Mouse (Mus musculus) skeletal muscle tissue, adult 2 months (tissue): Measurements from ENCODE around the gene Pagr1a.

Source experiments
- DNase-seq: peaks from one replicate; pipeline ENCODE4 v3.0.0-alpha.2; 2012; ENCODE audit warnings: low read depth, low spot score

Pagr1a gene

DNA sequence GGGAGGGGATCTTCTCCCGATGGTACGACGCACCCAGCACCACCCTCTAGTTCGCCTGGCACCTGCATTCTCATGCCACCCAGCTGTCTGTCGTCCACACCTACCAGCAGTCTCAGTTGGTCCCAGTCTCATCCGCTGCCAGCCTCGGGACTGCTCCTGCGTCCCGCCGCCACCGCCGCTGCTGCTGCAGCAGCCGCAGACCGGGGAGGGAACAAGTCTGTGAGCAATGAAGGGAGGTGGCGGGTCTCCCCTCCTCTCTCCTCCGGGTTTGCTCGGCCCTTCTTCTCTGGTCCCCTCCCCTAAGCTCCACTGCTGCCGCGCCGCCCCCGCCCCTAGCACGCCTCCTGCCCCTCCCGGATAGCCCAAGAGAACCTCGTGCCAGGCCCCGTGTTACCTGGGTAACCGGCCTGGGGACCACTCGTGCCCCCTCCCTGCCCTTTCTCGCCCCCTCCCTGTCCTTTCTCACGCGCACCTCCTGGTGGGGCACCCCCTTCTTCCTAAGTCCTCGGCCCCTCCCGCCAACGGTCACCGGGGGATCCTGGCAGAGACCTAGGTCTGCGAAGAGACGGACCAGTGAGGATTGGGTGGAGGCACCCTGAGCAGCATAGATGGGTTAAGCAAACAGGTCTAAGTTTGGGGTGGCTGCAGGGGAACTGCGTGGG lies 3.9 kb upstream of the Pagr1a start, which contains the start of the genes Gm42742 and Prrt2:
Gene Gm42742 (minus strand): TSS at position 197 of the 662 bp plus-strand sequence.
Gene Prrt2 (minus strand): TSS at position 311 of the 662 bp plus-strand sequence.
- DNase-seq, result no peak

DNA sequence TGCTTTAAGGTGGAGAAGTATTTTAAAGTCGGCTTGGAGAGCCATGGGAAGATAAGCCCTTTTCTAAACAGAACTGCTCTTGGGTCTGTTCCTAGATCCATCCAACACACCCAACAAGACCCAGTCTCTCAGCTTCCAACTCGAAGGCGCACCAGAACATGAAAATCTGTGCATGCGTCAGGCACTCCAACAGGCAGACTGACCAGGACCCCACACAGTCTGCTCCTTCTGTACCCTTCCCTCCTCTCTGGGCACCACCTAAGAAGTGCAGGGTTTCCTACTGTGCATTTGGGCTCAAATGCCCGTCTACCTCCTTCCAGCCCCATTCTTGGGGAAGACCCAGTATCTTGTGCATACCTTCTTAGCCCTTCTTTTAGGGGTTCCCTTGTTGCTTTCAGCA lies 3.3 kb upstream of the Pagr1a start:
- no peak for DNase-seq

DNA sequence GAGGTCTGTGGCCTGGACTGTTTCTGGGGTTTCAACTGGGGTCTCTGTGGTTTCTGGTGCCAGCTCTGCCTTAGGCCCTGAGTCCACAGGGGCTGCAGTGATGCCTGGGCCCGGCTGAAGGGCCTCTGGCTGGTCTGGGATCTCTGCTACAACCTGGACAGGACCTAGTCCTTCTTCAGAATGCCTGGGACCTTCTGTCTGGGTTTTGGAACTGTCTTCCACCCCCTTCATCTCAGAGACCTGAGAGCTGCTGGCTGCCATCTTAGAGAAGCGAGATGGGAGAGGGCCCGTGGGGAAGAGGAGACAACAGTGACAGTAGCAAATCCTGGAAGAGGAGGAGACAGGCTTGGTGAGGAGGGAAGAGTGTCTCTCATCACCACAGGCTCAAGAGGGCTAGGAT lies 2.9 kb upstream of the Pagr1a start:
- DNase-seq, result no peak

DNA sequence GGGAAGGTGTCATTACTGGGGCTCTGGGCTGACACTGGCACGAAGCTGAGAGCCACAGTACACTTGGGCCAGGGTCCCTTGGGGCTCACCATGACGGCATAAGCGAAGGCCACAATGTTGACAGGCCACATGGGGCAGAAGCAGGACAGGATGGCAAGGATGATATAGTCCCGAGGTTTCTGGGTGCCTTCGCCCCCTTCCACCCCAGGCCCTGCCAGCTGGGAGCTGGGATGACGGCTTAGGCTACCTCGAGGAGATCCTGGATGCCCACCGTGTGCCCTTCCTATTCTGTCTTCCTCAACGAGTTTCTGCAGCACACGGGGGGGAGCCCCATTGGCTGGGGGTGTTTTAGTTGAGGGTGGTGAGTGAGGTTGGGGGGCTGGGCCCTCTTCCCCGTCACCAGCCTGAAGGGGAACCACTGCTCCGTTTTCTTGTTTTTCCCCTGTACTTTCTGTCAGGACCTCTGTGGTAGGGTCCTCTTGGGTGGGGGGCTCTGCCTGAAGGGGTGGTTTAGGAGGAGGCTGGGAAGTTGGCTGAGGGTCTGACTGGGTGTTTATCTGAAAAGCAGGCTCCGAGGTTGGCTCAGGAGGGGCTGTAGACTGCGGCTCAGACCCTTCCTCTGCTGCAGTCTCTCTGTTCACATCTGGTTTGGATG lies 2.3 kb upstream of the Pagr1a start:
- no peak for DNase-seq

DNA sequence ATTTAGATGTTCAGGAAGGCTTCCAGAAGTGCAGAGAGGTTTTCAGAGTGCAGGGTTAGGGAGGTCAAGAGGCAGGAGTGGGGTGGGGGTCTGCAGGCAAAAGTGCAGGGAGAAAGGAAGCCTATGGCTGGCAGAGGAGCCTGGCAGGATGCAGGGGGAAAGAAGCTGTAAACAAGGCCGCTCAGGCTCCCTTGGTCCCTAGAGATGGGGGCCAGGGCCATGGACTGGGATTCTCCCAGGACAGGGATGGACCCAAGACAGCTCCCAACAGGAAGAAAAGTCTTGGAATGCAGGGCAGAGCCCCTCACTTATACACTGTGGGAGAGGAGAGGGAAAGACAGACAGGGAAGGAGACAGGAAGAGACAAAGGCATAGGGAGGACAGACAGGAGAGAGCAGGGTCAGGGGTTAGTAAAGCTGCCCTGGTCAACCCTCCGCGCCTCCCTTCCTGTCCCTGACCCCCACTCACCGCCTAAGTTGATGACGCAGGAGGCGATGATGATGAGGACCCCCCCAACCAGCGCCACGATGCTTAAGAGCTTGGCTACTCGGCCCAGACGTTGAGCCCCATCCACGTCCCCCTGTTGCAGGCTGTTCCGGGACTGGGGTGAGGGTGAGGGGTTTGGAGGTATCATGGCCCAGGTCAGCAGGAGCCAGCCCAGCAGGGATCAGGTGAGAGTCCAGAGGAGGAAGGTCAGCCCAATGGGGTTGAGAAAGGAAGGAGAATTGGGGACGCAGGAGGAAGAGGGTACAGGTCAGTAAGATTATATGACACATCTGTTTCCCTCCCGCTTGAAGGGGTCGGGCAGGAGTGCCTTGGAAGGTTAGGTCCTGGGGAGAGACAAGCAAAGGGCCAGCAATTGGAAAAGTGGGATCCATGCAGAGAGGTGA lies 1.5 kb upstream of the Pagr1a start:
- DNase-seq, result no peak

GRCm38 (mm10) chr7:127017950-127018345 lies 796 bp upstream of the Pagr1a start:
- DNase-seq, result no peak

GRCm38 (mm10) chr7:127016486-127016938 lies 640 bp downstream of the Pagr1a start:
- DNase-seq, result peak; percentile 49

DNA sequence TGATC lies 869 bp downstream of the Pagr1a start, which contains the start of gene Pagr1b:
Gene Pagr1b (minus strand): TSS at position 4 of the 5 bp plus-strand sequence.
- DNase-seq, result no peak

- DNase-seq, result no peak
Observed at GRCm38 (mm10) chr7:127016081-127016480, 1.1 kb downstream of the Pagr1a start.

GRCm38 (mm10) chr7:127014993-127015392 lies 2.2 kb downstream of the Pagr1a start:
- no peak for DNase-seq

GRCm38 (mm10) chr7:127014320-127014719 lies 2.8 kb downstream of the Pagr1a start, which contains the start of gene Mvp:
Mvp (minus strand) TSS chr7:127014621.
- peak; percentile 62 for DNase-seq

- no peak for DNase-seq
Observed at GRCm38 (mm10) chr7:127013385-127013784, 3.8 kb downstream of the Pagr1a start.

DNA sequence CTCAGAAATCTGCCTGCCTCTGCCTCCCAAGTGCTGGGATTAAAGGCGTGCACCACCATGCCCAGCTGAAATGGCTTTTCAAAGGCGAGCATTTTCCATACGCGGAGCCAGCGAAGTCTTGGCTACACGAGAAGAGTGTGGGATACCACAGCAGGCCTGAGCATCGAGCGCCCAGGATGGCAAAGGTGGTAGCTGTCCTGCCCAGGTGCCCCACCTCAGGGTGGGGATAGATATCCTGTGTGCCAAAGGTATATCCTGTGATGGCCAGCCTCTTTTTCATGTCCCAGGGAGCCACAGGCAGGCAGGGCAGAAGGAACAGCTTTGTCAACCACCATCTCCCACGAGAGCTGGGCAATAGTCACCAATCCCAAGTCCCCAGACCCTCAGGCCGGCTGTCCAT lies 4.3 kb downstream of the Pagr1a start:
- DNase-seq, result no peak

DNA sequence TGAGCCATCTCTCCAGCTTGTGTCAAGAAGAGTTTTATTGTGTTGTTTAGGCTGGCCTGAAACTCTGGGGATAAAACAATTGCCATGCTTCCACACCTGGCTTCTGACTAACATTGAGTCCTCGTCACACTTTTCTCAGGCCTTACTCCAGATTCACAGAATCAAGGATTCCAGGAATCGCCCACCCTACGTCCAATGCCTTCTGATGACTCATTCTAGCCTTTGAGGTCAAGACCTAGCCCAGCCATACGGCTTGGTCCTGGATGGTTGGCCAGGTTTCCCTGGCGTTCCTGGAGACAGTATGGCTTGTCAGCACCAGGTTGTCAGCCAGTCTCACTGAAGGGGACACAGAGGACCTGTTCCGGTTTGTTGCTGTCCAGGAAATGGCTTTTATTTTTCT lies 4.8 kb downstream of the Pagr1a start:
- DNase-seq, result no peak

DNA sequence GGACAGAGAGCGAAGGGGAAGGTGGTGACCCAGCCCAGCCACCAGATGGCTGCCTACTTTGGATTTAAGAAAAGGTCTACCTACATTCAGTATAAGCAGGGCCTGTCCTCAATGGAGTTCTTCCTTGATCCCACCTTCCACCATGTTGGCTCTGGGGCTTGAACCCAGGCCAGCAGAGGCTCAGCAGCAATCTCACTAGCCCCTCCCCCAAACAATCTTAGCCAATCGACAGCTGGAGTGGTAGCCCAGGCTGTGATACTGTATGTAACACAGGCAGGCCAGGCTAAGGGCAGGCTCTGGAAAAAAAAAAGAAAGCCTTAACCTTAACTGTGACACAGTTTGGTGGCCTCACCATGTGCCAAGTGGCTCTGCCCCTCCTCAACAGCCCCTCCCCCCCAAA lies 5.4 kb downstream of the Pagr1a start:
- DNase-seq, result no peak

DNA sequence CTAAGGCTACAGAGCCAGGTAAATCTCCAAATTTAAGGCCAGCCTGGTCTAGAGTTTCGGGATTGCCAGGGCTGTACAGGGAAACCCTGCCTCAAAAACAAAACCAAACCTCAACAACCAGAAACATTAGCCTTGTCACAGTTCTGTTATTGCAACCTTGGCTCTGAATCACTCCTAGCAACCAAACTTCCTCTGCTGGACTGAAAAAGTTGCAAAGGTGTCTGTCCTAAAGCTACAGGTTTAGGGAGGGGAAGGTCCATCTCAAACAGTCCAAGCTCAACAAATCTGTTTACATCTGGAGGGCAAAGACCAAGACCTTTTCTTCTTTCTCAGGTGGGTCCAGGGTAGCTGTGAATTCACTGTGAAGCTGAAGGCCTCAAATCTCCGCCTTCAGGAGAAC lies 6.1 kb downstream of the Pagr1a start:
- no peak for DNase-seq

DNA sequence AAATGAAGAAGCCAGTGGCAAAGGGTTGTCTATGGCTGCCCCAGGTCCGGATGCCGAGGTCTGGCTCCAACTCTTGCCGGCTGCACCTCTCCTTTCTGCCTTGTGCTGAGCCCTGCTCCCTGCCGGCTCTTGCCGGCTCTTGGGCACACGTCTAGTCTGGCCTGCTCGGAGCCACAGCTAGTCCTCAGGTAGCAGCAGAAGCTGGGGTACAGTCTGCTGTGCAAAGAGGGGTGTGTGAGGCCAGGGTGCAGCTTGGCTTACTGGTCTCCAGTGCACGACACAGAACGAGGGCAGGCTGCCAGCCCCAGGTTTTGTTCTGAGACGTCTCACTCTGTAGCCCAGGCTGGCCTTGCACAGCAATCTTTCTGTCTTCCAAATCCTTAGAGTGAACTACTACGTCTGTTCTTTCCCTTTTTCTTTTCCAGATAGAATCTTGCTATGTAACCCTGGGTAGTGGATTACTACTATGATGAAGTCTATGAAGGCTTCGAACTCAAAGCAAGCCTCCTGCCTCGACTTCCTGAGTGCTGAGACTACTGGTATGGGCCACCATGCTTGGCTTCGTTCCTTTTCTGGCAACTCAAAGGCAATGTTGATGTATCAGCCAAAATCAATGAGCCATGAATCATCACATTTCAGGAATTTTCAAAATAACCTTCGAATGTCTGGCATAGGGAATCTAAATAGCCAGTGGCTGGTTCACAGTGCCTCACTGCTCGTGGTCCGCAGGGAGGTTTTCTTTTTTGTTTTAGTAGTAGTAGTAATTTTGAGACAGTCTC lies 7.7 kb downstream of the Pagr1a start:
- no peak for DNase-seq

DNA sequence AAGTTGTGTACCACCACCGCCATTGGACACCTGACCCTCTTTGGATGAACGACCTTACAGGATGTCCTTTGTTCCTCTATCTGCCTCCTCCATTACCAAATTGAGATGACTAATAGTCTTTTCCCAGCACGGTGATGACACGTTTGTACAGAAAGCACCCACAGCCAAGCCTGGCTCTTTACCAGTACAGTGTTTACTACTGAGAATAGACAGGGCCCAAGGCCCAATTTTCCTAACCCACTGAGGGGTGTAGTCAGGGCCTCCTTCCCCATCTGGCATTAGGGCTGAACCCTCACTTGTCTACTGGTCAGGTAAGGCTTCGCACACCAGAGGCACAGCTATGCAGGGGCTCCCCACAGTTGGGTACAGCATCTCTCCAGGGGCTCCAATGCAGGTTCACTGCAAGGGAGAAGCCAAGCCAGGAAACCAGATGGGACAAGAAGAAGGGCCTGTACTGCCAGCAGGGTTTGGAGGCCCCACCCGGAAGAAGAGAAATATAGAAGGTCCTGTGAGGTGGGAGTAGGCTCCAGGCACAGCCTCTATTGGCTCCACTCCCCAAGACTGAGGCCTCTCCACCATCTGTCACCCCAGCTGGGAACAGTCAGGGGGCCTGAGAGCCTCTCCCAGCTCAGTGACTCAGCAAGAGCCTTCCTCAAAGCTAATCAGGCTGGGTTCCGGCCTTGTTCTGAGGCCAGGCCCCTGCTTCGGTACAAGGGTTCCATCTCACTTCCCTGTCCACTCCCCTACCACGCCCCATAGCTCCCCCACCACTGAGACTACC lies 8.7 kb downstream of the Pagr1a start:
- DNase-seq, result peak; percentile 77

DNA sequence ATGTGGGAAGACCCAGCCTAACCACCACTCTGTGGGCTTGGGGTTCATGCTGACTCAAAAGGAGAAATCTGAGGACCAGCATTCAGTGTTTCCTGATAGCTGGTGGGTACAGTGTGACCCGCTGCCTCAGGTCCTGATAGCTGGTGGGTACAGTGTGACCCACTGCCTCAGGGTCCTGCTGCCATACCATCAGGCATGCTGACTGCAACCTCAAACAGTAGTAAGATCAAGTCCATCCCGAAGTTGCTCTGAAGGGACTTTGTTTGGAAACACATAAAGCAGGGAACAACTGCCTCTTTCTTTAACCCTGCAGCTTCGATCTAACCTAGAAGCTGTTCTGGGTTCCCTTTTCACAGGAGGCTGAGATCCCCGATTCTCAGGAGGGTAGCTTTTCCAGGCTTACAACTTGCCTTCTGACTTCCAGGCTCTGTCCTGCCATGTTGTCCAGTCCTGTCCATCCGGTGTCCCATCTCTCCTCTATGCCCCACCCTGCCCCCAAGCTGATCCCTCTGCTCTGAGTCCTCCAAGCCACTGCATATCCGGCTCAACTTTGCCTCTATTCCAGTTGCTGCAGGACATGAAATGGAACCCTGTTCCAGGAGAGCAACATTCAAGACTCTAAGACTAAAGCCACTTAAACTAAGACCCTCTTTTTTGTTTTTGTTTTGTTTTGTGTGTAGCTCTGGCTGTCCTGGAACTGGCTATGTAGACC lies 9.7 kb downstream of the Pagr1a start:
- no peak for DNase-seq

- DNase-seq, result no peak
Observed at GRCm38 (mm10) chr7:127004122-127004875, 12.9 kb downstream of the Pagr1a start.
